Mouse (Mus musculus) lung, adult 2 months (tissue): ENCODE data around the gene Prss44.

Source experiments
- CTCF ChIP-seq: fragments of 200-500 bp; IDR thresholded peaks from 2 replicates; pipeline ENCODE4 v1.5.1; 2011; ENCODE audit warnings: mild to moderate bottlenecking, low read length, control low read depth; ENCODE audit not compliant: insufficient read depth
- POLR2A ChIP-seq: fragments of 200-500 bp; IDR thresholded peaks from 2 replicates; pipeline ENCODE4 v1.6.1; 2011; ENCODE audit warnings: low read depth, mild to moderate bottlenecking, control low read depth, low read length, borderline replicate concordance; ENCODE audit errors: extremely low read depth

- TF ChIP-seq CTCF (no peak), POLR2A (no peak)
Measured at GRCm38 (mm10) chr9:110788169-110788568, 25.6 kb upstream of the Prss44 start.
